Mouse (Mus musculus): ENCODE results near the gene C130073F10Rik.
A peak's percentile ranks its signal among the peaks of the same experiment; 100 is the strongest.
"Not testable (repeated sequence)": the region's sequence is repeated elsewhere in the genome, so short reads cannot be mapped to it uniquely, and the experiment has no call there.

The C130073F10Rik gene

DNA sequence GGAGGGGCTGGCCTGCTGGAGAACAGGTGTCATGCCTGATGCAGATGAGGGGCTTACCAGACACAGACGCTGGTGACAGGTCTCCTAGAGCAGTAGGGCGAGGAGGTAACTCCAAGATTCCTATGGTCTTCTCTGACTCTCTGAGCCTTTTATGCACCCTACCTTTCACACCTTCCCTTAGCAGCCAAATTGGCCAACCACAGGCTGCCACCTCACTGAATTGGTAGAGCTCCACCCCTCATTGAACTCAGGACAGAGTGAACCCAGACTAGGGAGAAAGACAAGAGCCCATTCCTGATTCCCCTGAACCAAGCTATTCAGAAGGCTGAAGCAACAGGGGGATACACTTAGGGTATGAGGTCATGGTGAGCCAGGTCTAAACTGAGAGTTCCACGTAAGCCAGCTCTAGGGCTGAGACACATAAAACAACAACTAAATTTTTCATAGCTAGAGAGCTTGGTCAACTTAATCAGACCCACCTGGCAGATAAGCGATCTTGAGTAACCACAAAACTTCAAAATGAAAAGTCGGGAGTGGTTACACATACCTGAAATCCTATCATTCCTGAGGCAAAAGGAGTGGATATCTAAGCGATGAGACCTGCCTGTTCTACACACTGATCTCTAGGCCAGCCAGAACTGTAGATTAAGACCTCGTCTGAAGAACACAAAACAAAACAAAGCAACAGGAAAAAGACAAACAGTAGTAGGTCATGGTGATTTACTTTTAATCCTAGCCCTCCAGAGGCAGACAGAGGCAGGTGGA lies at the start of gene C130073F10Rik:
Gene C130073F10Rik (minus strand): TSS at position 134 of the 765 bp plus-strand sequence.
- no peak for DNase-seq

DNA sequence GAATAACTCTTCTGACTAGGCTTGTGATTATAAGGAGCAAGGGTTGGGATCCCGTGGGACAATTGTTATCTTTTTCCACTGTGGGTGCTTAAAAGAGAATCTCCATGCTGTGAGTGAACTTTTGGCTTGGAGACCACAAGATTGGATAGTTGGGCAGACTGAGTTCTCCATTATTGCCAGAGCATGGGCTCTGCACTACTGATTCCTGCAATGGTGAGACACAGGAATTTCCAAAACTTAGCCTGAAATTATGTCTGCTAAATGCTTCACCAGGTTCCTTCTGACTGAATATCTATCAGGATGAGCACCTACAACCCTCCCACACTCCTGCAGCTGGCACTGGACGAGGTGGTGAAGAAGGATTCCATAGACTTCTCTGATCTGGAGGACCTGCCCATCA lies 46.5 kb upstream of the C130073F10Rik start, which contains the start of gene Gm12794:
Gene Gm12794 (plus strand): TSS at position 301 of the 400 bp plus-strand sequence.
- not testable (repeated sequence) for DNase-seq

DNA sequence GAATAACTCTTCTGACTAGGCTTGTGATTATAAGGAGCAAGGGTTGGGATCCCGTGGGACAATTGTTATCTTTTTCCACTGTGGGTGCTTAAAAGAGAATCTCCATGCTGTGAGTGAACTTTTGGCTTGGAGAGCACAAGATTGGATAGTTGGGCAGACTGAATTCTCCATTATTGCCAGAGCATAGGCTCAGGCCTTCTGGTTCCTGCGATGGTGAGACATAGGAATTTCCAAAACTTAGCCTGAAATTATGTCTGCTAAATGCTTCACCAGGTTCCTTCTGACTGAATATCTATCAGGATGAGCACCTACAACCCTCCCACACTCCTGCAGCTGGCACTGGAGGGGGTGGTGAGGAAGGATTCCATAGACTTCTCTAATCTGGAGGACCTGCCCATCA lies 15.2 kb upstream of the C130073F10Rik start, which contains the start of gene Gm12800:
Gene Gm12800 (plus strand): TSS at position 301 of the 400 bp plus-strand sequence.
- not testable (repeated sequence) for DNase-seq

DNA sequence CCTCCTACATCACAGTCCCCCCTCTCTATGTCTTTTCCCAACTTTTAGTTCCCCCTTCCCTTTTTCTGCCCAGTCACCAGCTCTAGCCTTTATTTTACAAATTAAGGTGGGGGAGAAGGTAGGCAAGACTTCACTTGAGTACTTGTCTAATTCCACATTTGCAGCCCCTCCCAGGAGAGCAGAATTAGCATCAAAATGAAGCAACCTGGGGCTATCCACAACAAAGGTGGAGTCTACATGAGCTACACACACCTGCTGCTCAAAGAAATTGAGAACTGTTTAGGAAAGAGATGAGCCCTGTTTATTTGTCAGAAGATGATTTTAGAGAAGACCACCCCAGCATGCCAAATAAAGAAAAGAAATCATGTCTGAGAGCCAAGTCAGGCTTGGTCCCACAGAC lies 4.2 kb downstream of the C130073F10Rik start:
- no peak for DNase-seq

DNA sequence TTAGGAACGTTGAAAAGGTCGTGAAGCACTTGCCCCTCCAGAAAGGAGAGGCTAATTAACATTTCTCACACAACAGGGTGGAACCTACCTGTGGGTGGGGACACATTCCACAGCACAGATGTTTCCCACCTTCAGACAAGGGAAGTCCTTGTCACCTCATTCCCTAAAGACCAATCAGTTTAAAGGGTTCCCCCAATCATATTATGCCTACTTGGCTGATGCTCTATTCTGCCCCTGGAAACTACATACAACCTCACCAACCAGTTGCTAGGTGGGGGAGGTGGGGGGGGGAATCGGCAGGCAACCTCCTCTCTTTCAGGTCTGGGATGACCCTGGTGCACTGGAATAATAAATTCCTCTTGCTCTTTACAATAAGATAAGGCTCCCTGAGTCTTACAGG lies 9.9 kb downstream of the C130073F10Rik start:
- DNase-seq = no peak

DNA sequence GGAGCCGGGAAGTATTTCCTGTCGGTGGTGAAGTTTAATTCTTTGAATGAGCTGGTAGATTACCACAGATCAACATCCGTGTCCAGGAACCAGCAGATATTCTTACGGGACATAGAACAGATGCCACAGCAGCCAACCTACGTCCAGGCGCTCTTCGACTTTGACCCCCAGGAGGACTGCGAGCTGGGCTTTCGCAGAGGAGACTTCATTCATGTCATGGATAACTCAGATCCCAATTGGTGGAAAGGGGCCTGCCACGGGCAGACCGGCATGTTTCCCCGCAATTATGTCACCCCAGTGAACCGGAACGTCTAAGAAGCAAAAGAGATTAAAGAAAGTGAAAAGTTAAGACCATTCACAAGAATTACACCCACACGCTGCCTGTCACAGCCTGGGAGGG lies 17.9 kb downstream of the C130073F10Rik start:
- DNase-seq = not testable (repeated sequence)

DNA sequence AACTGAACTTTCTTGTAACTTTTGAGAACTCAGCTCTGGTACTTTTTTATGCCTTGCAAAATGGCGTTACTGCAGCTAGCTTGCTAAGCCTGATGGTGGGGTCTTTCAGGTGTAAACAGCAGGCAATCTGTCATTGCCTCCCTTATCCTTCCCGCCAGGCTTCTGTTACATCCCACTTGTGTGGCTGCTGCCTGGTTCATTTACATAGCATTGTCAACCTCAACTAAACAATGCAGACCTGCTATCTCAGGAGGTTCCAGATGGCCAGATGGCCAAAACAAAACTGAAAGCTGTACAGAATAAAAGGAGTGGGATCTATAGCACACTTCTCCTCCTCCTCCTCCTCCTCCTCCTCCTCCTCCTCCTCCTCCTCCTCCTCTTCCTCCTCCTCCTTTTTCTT lies 21.6 kb downstream of the C130073F10Rik start:
- DNase-seq = peak; percentile 5

DNA sequence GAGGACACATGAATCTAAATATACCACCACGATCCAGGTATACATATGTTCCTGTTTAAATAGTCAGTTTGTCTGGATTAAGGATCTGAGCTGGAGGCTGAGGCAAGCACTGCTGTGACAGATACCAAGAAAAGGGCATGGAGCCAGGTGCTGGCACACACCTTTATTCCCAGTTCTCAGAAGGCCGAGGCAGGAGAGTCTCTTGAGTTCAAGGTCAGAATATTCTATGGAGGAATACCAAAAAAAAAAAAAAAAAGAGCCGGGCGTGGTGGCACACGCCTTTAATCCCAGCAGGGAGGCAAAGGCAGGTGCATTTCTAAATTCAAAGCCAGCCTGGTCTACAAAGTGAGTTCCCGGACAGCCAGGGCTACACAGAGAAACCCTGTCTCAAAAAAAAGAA lies 31.3 kb downstream of the C130073F10Rik start:
- DNase-seq = no peak

DNA sequence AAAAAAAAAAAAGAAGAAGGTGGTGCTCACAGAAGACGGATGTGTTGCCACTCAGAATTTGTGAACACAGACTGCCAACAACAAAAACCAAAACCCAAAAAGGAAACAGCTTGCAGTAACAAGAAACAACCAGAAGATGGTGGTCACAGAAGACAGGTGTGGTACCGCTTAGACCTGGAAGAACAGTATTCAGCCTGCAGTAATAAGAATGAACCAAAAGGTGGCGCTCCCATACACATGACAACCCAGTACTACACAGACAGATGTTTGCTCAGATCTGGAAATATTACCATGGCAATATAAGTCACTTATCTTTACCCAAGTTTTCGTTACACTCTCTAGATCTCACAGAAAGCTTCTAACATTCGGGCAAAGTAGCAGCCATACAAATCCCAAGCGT lies 32.7 kb downstream of the C130073F10Rik start:
- DNase-seq = no peak

DNA sequence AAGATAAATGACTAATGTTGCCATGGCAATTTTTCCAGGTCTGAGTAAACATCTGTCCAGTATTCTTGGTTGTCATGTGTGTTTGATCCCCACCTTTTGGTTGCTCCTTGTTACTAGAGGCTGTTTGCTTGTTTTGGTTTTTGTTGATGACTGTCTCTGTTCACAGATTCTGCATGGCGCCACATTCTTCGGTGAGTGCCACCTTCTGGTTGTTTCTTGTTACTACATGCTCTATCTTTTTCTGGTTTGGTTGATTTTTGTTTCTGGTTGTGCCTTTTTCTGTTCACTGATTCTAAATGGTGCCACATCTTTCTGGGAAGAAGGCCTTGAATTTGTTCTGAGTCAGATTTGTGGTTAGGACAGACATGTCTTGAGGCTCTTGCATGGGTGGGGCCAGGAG lies 42.7 kb downstream of the C130073F10Rik start:
- no peak for DNase-seq

DNA sequence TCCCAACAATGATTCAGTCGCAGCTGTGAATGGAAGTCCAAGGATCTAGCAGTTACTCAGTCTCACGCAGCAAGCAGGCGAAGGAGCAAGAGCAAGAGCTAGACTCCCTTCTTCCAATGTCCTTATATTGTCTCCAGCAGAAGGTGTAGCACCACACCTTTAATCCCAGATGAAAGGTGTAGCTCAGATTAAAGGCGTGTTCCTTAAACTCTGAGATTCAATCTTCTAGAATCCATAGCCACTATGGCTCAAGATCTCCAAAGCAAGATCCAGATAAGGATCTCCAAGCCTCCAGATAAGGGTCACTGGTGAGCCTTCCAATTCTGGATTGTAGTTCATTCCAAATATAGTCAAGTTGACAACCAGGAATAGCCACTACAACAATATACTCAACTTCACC lies 49.7 kb downstream of the C130073F10Rik start, which contains the start of gene B020004J07Rik:
Gene B020004J07Rik (minus strand): TSS at position 101 of the 400 bp plus-strand sequence.
- DNase-seq = not testable (repeated sequence)

Measured in cerebellum, adult 8-10 months (tissue).